Comparison of ENCODE assay signal across 32 mouse cellular contexts in genomic region chr5:3970936-3971335, GRCm38 (mm10).
"Had no signal": no experiment of that assay in that cellular context is flagged by ENCODE, and none has a peak within 500 bp of the region (broad histone marks: within the 10 kb centered on the region; RNA-seq: fewer than 3 reads in every experiment).

No protein-coding gene starts in this region.

- H3K27me3 ChIP-seq: limb, embryonic 12.5 days; limb, embryonic 13.5 days; limb, embryonic 15.5 days; liver, embryonic 12.5 days; liver, embryonic 13.5 days; liver, embryonic 15.5 days; lung, embryonic 15.5 days; megakaryocyte, embryonic 14.5 days; midbrain, embryonic 12.5 days; midbrain, embryonic 13.5 days; midbrain, embryonic 15.5 days; neural tube, embryonic 12.5 days had no signal

- H3K9ac ChIP-seq: limb, embryonic 12.5 days; limb, embryonic 13.5 days; limb, embryonic 15.5 days; liver, embryonic 12.5 days; liver, embryonic 13.5 days; liver, embryonic 14.5 days; liver, embryonic 15.5 days; liver, postnatal 0 days; lung, embryonic 14.5 days; lung, embryonic 15.5 days; midbrain, embryonic 12.5 days; midbrain, embryonic 13.5 days; midbrain, embryonic 15.5 days; neural tube, embryonic 12.5 days had no signal

- H3K4me3 ChIP-seq: limb, embryonic 10.5 days; limb, embryonic 12.5 days; limb, embryonic 13.5 days; limb, embryonic 15.5 days; liver, embryonic 12.5 days; liver, embryonic 13.5 days; liver, embryonic 15.5 days; lung, embryonic 15.5 days; megakaryocyte, embryonic 14.5 days; midbrain, embryonic 10.5 days; midbrain, embryonic 12.5 days; midbrain, embryonic 13.5 days; midbrain, embryonic 15.5 days; myocyte; neural tube, embryonic 12.5 days had no signal

- H3K4me2 ChIP-seq: limb, embryonic 12.5 days; limb, embryonic 13.5 days; limb, embryonic 15.5 days; liver, embryonic 11.5 days; liver, embryonic 12.5 days; liver, embryonic 13.5 days; liver, embryonic 15.5 days; lung, embryonic 14.5 days; lung, embryonic 15.5 days; midbrain, embryonic 11.5 days; midbrain, embryonic 12.5 days; midbrain, embryonic 13.5 days; midbrain, embryonic 15.5 days; neural tube, embryonic 12.5 days had no signal

- DNase-seq: left cerebral cortex, postnatal 4 days; liver; liver, embryonic 13.5 days; liver, postnatal 0 days; lung, adult 18-20 months; lung, adult 2 months; lung, embryonic 14.5 days; lung, postnatal 10 days; lung, postnatal 14 days; lung, postnatal 36 days; lung, postnatal 4 days; midbrain, embryonic 14.5 days had no signal

- H3K27ac ChIP-seq: limb, embryonic 10.5 days; limb, embryonic 12.5 days; limb, embryonic 13.5 days; limb, embryonic 15.5 days; liver, embryonic 12.5 days; liver, embryonic 13.5 days; liver, embryonic 14.5 days; liver, embryonic 15.5 days; lung, embryonic 15.5 days; macrophage; midbrain, embryonic 10.5 days; midbrain, embryonic 12.5 days; midbrain, embryonic 13.5 days; midbrain, embryonic 15.5 days; neural tube, embryonic 12.5 days had no signal

- H3K4me1 ChIP-seq: limb, embryonic 10.5 days; limb, embryonic 12.5 days; limb, embryonic 13.5 days; limb, embryonic 15.5 days; liver, embryonic 12.5 days; liver, embryonic 13.5 days; liver, embryonic 15.5 days; lung, embryonic 15.5 days; megakaryocyte, embryonic 14.5 days; midbrain, embryonic 10.5 days; midbrain, embryonic 12.5 days; midbrain, embryonic 13.5 days; midbrain, embryonic 15.5 days; neural tube, embryonic 12.5 days had no signal

- ATAC-seq: liver, embryonic 12.5 days; liver, postnatal 0 days; lung, postnatal 0 days; midbrain, embryonic 13.5 days; midbrain, embryonic 15.5 days; midbrain, embryonic 16.5 days had no signal

- H3K9me3 ChIP-seq: limb, embryonic 10.5 days; limb, embryonic 12.5 days; limb, embryonic 13.5 days; limb, embryonic 15.5 days; liver, embryonic 12.5 days; liver, embryonic 13.5 days; liver, embryonic 15.5 days; lung, embryonic 15.5 days; megakaryocyte, embryonic 14.5 days; midbrain, embryonic 10.5 days; midbrain, embryonic 12.5 days; midbrain, embryonic 13.5 days; midbrain, embryonic 15.5 days; neural tube, embryonic 12.5 days had no signal
